Mouse (Mus musculus) right cerebral cortex, adult 2 months (tissue): ENCODE results near the gene 2210011C24Rik.
A peak's percentile ranks its signal among the peaks of the same experiment; 100 is the strongest.
"Not testable (repeated sequence)": the region's sequence is repeated elsewhere in the genome, so short reads cannot be mapped to it uniquely, and the experiment has no call there.

ENCODE experiments used
- DNase-seq, 2 experiments: peaks; one replicate each; pipeline ENCODE4 v3.0.0; 2021 to 2022; ENCODE audit warnings: low spot score in 2 of 2

The 2210011C24Rik gene

DNA sequence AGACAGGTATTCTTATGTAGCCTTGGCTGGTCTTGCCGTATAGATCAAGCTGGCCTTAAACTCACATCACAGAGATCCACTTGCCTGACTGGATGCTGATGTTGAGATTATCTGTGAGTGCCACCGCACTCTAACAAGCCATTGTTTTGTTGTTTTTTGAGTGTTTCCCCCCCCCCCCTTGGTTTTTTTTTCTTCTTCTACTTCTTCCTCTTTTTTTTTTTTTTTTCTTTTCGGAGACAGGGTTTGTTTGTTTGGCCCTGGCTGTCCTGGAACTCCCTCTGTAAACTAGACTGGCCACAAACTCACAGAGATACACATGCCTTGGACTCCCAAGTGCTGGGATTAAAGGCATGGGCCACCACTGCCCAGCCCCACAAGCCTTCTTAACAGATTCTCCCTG is 17.9 kb downstream of the 2210011C24Rik start:
- DNase-seq: no peak

GRCm38 (mm10) chr8:83992488-83992887 is 19.5 kb downstream of the 2210011C24Rik start:
- no peak for DNase-seq

GRCm38 (mm10) chr8:83990170-83990569 is 21.8 kb downstream of the 2210011C24Rik start:
- DNase-seq: no peak

- DNase-seq: no peak
Observed at GRCm38 (mm10) chr8:83989243-83989642, 22.7 kb downstream of the 2210011C24Rik start.

DNA sequence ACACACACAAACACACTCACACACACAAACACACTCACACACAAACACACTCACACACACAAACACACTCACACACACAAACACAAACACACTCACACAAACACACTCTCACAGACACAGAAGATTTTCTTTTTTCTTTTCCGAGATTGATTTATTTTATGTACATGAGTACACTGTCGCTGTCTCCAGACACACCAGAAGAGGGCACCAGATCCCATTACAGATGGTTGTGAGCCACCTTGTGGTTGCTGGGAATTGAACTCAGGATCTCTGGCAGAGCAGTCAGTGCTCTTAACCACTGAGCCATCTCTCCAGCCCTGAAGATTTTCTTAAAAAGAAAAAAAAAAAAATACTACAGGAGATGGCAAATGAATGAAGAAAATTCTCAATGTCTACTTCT is 28.7 kb downstream of the 2210011C24Rik start:
- not testable (repeated sequence) for DNase-seq

DNA sequence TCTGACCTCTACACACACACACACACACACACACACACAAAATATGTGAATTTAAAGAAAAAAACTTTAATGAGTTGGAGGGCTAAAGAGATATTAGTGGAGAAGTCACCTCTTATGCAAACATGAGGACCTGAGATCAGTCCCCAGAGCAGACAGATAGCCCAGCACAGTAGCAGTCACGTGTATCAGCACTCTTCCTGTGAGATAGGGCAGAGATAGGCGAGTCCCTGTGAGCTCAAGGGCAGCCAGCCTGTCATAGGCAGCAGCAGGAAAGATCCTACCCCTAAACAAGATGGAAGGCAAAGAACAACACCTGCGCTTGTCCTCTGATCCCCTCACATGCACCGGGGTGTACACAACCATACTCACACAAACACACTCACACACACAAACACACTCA is 29.5 kb downstream of the 2210011C24Rik start:
- DNase-seq: no peak

DNA sequence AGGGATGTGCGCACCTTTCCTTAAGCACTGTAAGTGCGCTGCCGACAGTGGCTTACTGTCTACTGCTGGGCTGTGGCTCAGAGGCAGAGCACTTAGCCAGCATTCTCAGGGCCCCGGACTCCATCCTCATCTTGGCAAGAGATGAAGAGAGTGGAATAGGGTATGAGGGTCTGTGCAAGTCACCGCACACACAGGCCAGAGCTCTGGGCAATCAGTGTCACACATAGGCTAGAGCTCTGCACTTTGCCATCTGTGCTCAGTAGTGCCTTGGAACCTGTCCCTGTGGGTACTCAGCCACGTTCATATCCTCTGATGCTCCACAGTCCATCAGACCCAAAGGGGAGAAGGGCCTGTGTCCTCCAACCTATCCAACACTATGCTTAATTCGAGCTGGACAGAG is 30.4 kb downstream of the 2210011C24Rik start:
- no peak for DNase-seq

- DNase-seq: no peak
Observed at GRCm38 (mm10) chr8:83980845-83981244, 31.1 kb downstream of the 2210011C24Rik start.

- DNase-seq: no peak
Observed at GRCm38 (mm10) chr8:83980250-83980649, 31.7 kb downstream of the 2210011C24Rik start.

GRCm38 (mm10) chr8:83978200-83978599 is 33.8 kb downstream of the 2210011C24Rik start:
- no peak for DNase-seq

GRCm38 (mm10) chr8:83977646-83978045 is 34.3 kb downstream of the 2210011C24Rik start:
- DNase-seq: no peak

GRCm38 (mm10) chr8:83976779-83977350 is 35.1 kb downstream of the 2210011C24Rik start:
- no peak for DNase-seq

GRCm38 (mm10) chr8:83976101-83976630 is 35.8 kb downstream of the 2210011C24Rik start:
- DNase-seq: no peak

DNA sequence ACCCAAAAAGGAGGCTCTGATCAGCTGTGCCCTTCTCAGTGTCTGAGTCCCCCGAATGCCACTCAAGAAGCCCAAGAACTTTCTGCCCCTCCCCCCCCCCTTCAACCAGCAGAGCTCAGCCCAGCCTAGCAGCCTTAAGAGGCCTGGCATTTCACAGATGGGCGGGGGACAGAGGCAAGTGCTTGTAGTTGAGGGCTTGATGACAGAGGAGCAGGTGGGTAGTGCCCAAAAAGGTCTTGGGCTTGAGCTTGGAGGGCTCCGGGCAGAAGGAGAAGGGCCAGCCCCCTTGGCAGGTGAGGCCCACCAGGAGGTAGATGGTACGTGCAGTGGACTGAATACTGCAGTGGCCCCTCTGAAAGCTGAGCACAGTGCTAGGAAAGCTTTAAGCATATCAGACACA is 37.5 kb downstream of the 2210011C24Rik start:
- DNase-seq: no peak

- no peak for DNase-seq
Observed at GRCm38 (mm10) chr8:83973161-83974031, 38.6 kb downstream of the 2210011C24Rik start.

GRCm38 (mm10) chr8:83972150-83973120 is 39.5 kb downstream of the 2210011C24Rik start, which contains the start of gene Prkaca:
Gene Prkaca (plus strand): TSS chr8:83972993.
- DNase-seq: peak; percentile 99

DNA sequence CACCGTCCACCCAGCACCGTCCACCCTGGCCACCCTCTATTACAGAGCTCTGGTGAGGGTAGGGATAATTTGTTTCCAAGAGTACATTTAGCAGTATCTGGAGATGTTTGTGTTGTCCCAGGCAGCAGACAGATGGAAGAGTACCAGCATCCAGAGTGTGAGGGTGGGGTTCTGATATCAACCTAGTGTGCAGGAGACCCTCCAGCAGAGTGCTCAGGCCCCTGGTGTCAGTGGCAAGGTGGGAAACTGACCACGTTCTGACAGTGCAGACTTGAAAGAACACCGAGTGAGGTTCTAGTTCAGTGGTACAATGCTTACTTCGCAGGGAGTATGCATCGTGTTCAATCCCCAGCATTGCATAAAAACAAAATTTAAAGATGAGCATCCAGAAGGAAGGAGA is 40.3 kb downstream of the 2210011C24Rik start:
- no peak for DNase-seq

DNA sequence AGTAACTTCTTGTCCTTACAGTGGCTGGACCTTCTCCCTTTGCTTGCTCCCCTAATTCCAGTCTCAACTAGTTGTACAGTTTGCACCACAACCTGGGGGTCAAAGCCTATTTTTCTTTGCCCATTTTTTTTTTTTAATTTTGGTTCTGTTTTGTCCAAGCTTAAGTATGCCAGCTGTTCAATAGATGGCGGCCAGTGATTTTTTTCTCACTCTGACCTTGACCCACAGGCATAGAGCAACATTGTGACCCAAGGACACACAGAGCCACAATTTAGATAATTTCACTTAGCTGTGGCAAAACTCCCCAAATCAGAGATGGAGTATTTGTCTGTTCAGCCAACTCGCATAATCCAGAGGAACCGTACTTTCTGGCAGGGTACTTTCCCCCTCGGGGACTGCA is 40.9 kb downstream of the 2210011C24Rik start:
- DNase-seq: no peak

DNA sequence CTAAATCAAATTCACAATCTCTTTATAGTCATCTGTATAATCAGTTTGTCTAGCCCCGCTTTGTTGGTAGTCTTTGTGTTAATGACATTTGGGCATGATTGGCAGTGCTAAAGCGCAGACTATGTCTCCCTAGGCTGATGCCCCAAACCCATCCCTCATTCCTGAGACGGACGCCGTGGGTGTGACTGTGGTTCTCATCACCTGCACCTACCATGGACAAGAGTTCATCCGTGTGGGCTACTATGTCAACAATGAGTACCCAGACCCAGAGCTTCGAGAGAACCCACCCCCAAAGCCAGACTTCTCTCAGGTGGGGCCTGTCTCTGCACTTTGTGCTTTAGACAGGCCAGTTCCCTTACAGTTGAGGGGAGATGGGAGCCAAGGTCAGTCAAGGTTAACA is 44.3 kb downstream of the 2210011C24Rik start:
- DNase-seq: no peak

GRCm38 (mm10) chr8:83964015-83964765 is 47.8 kb downstream of the 2210011C24Rik start:
- no peak for DNase-seq
